Mouse (Mus musculus) intestine, postnatal 0 days (tissue): ENCODE measurements around the gene Rasl11b. TPM values are rescaled to one million over a fixed set of nuclear protein-coding genes. Genes with fewer than 3 reads are reported as not detected.

Source experiments
- ATAC-seq: fragments of 200-750 bp; cut with Nextera tagmentation; 2 replicates; pipeline ENCODE4 v1.8.0; 2017; ENCODE audit warnings: mild to moderate bottlenecking, moderate TSS enrichment, moderate library complexity
- H3K27ac ChIP-seq: fragments of 300-500 bp; sonication (generic); 2 replicates; pipeline ENCODE4 v1.5.1; 2014; ENCODE audit warnings: mild to moderate bottlenecking, low read depth, low read length, moderate library complexity
- H3K27me3 ChIP-seq: fragments of 300-500 bp; sonication (generic); replicated peaks from 2 replicates; pipeline ENCODE4 v1.6.1; 2014; ENCODE audit warnings: low read length, mixed read lengths; ENCODE audit not compliant: control insufficient read depth, insufficient read depth
- H3K36me3 ChIP-seq: fragments of 300-500 bp; sonication (generic); 2 replicates; pipeline ENCODE4 v1.6.1; 2014; ENCODE audit warnings: mild to moderate bottlenecking, moderate library complexity; ENCODE audit not compliant: control insufficient read depth, insufficient read depth
- H3K4me1 ChIP-seq: fragments of 300-500 bp; sonication (generic); replicated peaks from 2 replicates; pipeline ENCODE4 v1.6.1; 2014; ENCODE audit warnings: antibody characterized with exemption, low read length, mixed read lengths; ENCODE audit not compliant: control insufficient read depth, insufficient read depth
- H3K4me2 ChIP-seq: fragments of 300-500 bp; sonication (generic); replicated peaks from 2 replicates; pipeline ENCODE4 v1.6.1; 2014; ENCODE audit warnings: low read depth, mild to moderate bottlenecking, moderate library complexity
- H3K4me3 ChIP-seq: fragments of 300-500 bp; sonication (generic); 2 replicates; pipeline ENCODE4 v1.5.1; 2014; ENCODE audit warnings: low read depth, low read length
- H3K9ac ChIP-seq: fragments of 300-500 bp; sonication (generic); 2 replicates; pipeline ENCODE4 v1.6.1; 2014; ENCODE audit warnings: mild to moderate bottlenecking, low read depth, low read length
- H3K9me3 ChIP-seq: fragments of 300-500 bp; sonication (generic); 2 replicates; pipeline ENCODE4 v1.6.1; 2016; ENCODE audit warnings: mixed run types; ENCODE audit not compliant: control insufficient read depth
- CTCF ChIP-seq: sonication (generic); IDR thresholded peaks from 2 replicates; pipeline ENCODE4 v1.5.1; 2016; ENCODE audit warnings: low read depth, mild to moderate bottlenecking, control low read depth, antibody characterized with exemption, moderate library complexity
- WGBS: fragments of 180-500 bp; shearing (Covaris S2); extraction: QIAGEN DNeasy Blood & Tissue Kit; methylation state at CpG from one replicate; pipeline ENCODE4 v1.1.7; 2014; 5-methylcytosine and 5-hydroxymethylcytosine counted together
- polyA plus RNA-seq: library from polyadenylated mRNA; unstranded; fragments of >200 nt; fragmentation: Nextera tagmentation; extraction: Ambion mirVana; gene quantifications from 2 replicates; pipeline ENCODE4 v1.2.1, GENCODE M21; 2015

Gene Rasl11b
- polyA plus RNA-seq, 1 experiment from 2014 or later = 19.4 TPM

DNA sequence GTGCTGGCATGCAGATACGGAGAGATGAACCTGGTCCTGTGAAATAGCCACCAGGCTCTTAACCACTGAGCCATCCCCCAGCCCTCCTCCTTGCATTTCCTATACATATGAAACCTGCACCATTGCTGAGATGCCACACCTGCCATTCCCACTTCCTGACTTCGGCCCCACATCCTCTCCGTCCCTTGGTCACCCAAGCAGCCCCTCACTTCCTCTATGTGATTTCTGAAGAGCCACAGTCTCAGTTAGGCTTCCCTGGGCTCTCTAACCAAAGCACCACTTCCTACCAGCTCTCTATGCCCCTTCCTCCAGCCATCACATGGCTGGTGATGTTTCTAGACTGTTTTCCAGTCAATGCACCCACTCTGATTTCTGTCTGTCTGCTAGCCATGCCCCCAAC, 28.4 kb upstream of the Rasl11b start:
- 90% methylated on average over 3 of the region's 3 CpGs for WGBS

DNA sequence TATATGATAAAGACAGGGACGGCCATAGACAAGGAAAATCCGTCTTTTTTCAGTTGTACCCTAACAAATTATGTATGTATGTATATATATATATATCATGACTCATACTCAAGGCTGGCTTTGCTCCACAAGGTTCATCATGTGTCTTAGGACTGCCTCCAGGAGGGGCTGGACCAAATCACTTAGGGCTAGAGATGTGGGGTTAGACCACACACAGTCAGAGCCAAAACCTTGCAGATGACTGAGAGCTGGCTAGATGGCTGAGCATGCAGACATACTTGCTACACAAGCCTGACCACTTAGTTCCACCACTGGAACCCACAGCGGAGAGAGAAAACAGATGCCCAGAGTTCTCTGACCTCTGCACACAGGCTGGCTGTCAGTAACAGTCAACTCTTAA, 27.0 kb upstream of the Rasl11b start:
- no peak overlapping the region for H3K27ac ChIP-seq
- H3K4me1 ChIP-seq = no peaks in the 10 kb centered on the region; the same call in 1 of the 2 replicates
- H3K9me3 ChIP-seq = no peaks in the 10 kb centered on the region
- no peak overlapping the region for H3K4me2 ChIP-seq
- no peak overlapping the region for H3K9ac ChIP-seq
- H3K36me3 ChIP-seq = no peaks in the 10 kb centered on the region
- no peak overlapping the region for H3K4me3 ChIP-seq
- ATAC-seq = no peak
- no peaks in the 10 kb centered on the region for H3K27me3 ChIP-seq
- no peak for TF ChIP-seq CTCF
- WGBS = 63% methylated on average over 3 of the region's 3 CpGs

More for the DNA sequence above, 28.4 kb upstream of the Rasl11b start:
- no peaks in the 10 kb centered on the region for H3K9me3 ChIP-seq
- H3K9ac ChIP-seq = no peak overlapping the region
- no peaks in the 10 kb centered on the region for H3K27me3 ChIP-seq
- peaks cover 4% of the 10 kb centered on the region; the same call in 1 of the 2 replicates for H3K4me1 ChIP-seq
- no peaks in the 10 kb centered on the region for H3K36me3 ChIP-seq
- H3K27ac ChIP-seq = no peak overlapping the region
- H3K4me2 ChIP-seq = no peak overlapping the region
- ATAC-seq = no peak
- no peak overlapping the region for H3K4me3 ChIP-seq
- TF ChIP-seq CTCF = no peak

DNA sequence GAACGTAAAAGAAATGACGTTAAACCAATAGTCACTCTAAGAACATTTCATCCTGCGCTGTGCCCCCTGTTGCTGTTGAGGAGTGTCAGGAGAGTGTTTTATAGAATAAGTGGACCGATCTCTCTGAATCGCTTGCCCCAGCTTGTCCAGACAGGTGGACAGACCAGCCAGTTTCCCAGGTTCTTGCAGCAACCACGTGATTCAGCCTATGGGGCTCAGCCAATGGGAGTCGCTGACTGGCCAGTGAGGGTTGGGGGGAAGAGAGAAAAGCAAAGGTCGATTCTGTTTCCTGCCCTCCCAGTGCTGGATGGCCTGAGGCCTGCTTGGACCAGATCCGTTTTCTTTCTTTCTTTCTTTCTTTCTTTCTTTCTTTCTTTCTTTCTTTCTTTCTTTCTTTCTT, 23.3 kb upstream of the Rasl11b start:
- 54% methylated on average over 9 of the region's 9 CpGs for WGBS
- Histone ChIP-seq H3K9ac (no peak overlapping the region), H3K9me3 (no peaks in the 10 kb centered on the region), H3K27ac (no peak overlapping the region), H3K4me3 (no peak overlapping the region), H3K36me3 (no peaks in the 10 kb centered on the region), H3K4me1 (no peaks in the 10 kb centered on the region), H3K27me3 (no peaks in the 10 kb centered on the region), H3K4me2 (no peak overlapping the region)
- no peak for TF ChIP-seq CTCF
- ATAC-seq = no peak

DNA sequence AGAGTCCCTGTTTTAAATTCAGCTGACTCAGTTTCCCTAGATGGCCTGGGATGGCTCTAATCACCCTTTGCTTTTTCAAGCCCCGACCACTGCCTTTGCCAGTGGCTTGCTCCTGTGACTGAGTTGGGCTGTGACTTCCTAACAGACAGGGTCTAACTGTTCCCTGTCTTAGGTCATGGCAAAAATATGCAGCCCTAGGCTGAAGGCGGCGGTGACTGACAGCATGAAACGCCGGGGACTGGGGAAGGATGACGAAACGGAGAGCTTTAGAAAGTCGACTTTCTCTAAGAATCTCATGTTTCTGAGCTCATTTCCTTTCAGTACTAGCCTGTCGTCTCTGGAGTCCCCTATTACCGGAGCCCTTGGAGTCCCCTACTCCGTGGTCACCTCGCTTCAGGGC, 22.9 kb upstream of the Rasl11b start:
- H3K27ac ChIP-seq = no peak overlapping the region

DNA sequence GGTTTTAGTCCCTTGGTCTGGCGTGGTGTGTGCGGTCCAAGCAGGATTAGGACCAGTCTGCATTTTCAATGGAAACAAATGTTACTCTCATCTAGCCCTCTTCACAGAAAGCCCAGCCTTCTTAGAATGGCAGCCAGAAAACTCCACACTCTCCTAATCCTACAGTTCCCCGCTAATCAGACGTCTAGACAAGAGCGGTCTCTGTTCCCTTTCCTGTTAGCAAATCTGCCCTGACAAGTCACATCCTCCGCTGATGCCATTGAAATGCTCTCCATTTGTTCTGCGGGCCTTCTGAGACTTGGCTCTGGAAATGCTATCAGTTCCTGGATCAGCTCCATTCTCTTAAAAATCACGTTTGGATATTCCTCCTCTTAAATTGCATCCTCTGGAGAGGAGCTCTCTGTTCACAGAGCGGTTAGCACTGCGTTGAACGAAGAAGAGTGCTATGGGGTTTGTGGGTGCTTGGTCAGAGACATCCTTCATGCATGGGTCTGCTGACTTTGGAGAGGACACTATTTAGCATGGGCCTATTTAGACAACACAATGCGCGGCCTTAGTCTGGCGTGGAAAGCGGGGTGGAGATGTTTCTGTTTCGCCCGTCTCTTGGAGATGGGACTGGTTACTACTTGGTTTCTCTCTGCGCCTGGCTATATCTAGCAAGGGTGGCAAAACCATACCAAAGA, 21.8 kb upstream of the Rasl11b start:
- TF ChIP-seq CTCF = no peak
- no peaks in the 10 kb centered on the region for H3K27me3 ChIP-seq
- H3K4me3 ChIP-seq = no peak overlapping the region
- WGBS = 70% methylated on average over 18 of the region's 18 CpGs
- no peaks in the 10 kb centered on the region for H3K36me3 ChIP-seq
- H3K9ac ChIP-seq = no peak overlapping the region
- H3K9me3 ChIP-seq = no peaks in the 10 kb centered on the region
- no peak overlapping the region for H3K27ac ChIP-seq
- ATAC-seq = no peak
- no peaks in the 10 kb centered on the region for H3K4me1 ChIP-seq
- no peak overlapping the region for H3K4me2 ChIP-seq

More for the DNA sequence above, 22.9 kb upstream of the Rasl11b start:
- H3K4me3 ChIP-seq = no peak overlapping the region
- 60% methylated on average over 12 of the region's 12 CpGs for WGBS
- no peak overlapping the region for H3K4me2 ChIP-seq
- H3K4me1 ChIP-seq = no peaks in the 10 kb centered on the region
- H3K27me3 ChIP-seq = no peaks in the 10 kb centered on the region
- ATAC-seq = no peak
- H3K9me3 ChIP-seq = no peaks in the 10 kb centered on the region
- H3K9ac ChIP-seq = no peak overlapping the region
- H3K36me3 ChIP-seq = no peaks in the 10 kb centered on the region
- TF ChIP-seq CTCF = no peak

DNA sequence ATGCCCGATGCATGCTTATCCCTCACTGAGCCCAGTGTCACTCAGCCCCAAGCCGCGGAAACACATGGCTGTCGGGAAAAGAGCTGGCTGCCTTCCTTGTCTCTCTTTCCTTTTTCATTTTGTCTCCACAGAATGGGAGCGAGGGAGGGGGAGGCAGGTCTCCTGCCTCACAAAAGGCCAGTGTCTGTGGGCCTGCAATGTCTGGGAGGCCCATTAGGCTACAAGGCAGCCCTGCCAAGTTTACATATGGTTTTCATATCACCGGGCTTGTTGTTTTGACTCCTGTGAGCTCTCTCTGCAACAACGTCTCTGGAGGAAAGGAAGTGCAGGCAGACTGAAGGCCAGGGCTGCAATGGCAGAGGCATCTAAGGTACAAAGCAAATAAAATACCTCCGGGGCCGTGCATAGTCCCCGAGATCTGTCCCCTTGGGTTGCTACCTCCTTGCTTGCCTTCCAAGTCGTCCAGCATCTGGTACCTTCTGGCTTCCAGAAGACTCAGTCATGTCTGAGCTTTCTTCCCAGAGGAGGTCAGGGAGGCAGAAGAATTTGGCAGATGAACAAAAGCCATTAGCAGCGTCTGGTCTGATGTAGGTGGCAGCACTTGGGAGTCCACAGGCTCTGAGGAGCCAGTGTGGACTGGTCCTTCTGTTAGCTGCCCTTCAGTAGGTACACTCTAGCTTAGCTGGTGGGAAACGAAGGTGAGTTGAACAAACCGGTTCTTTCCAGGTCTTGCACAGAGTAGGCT, 19.4 kb upstream of the Rasl11b start:
- Histone ChIP-seq H3K9me3 (no peaks in the 10 kb centered on the region), H3K4me1 (no peaks in the 10 kb centered on the region), H3K27me3 (no peaks in the 10 kb centered on the region), H3K4me2 (no peak overlapping the region), H3K4me3 (no peak overlapping the region), H3K27ac (no peak overlapping the region), H3K9ac (no peak overlapping the region), H3K36me3 (no peaks in the 10 kb centered on the region)
- no peak for ATAC-seq
- WGBS = 43% methylated on average over 14 of the region's 14 CpGs
- no peak for TF ChIP-seq CTCF
